Mouse (Mus musculus): ENCODE measurements at regions not wholly inside any gene's neighbourhood (a gene's known extent, or its start where the extent isn't known, plus 50 kb on each side); places are given as distances from the start of the nearest gene placed in this dataset.

- no peaks in the 10 kb centered on the region for H3K4me1 ChIP-seq (replicated peaks)
- ATAC-seq, result no peak
- no peaks in the 10 kb centered on the region for H3K9me3 ChIP-seq
- no peaks in the 10 kb centered on the region for H3K36me3 ChIP-seq
- 91% methylated on average over 1 of the region's 1 CpGs for WGBS
- no peak overlapping the region for H3K9ac ChIP-seq (replicated peaks)
- no peak overlapping the region for H3K27ac ChIP-seq
- H3K4me3 ChIP-seq (replicated peaks), result no peak overlapping the region
- no peaks in the 10 kb centered on the region for H3K27me3 ChIP-seq
- H3K4me2 ChIP-seq (replicated peaks), result no peak overlapping the region
These were observed 649.4 kb upstream of the Chordc1 start for GRCm38 (mm10) chr9:17642513-17642912.

DNA sequence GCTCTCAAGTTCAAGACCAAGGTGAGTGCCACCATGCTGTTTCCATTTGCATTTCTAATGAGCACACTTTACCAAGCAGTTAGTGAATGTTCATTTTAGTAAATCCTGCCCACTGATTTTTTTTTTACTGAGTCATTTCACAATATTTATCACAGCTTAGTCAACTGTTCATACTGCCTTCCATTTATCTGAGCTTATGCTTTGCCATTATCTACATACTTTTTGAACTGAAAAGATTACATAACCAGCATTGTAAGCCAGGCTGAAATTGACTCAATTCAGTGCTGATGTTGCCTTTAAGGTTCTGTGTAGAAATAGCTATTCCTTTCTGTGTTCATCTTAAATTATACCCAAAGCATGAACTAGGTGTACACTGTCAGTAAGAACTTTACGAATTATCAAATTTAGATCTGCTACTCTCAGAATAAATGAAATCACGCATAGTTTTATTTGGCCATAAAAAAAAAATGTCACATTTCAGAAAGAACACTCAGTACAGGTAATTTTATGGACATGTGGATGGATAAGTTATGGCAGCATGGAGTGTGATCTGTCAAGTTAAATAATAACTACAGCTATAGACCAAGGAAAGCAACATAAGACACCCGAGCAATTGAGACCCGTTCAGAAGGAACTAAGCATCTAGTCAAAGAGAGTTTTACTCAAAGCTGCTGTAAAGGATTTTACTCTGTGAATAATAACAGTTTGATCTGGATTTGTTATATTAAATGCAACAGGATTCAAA lies 645.9 kb upstream of the Chordc1 start:
- 90% methylated on average over 4 of the region's 4 CpGs for WGBS

GRCm38 (mm10) chr9:17653818-17654217 lies 638.1 kb upstream of the Chordc1 start:
- no peaks in the 10 kb centered on the region for H3K4me1 ChIP-seq (replicated peaks)
- no peak overlapping the region for H3K4me2 ChIP-seq (replicated peaks)
- H3K9ac ChIP-seq (replicated peaks), result no peak overlapping the region
- H3K4me3 ChIP-seq (replicated peaks), result no peak overlapping the region
- no peaks in the 10 kb centered on the region for H3K36me3 ChIP-seq
- H3K27me3 ChIP-seq, result no peaks in the 10 kb centered on the region
- no peak overlapping the region for H3K27ac ChIP-seq
- no peaks in the 10 kb centered on the region for H3K9me3 ChIP-seq
- ATAC-seq, result no peak

More for the DNA sequence above, 645.9 kb upstream of the Chordc1 start:
- no peak overlapping the region for H3K4me2 ChIP-seq (replicated peaks)
- ATAC-seq, result no peak
- no peak overlapping the region for H3K9ac ChIP-seq (replicated peaks)
- H3K4me3 ChIP-seq (replicated peaks), result no peak overlapping the region
- H3K36me3 ChIP-seq, result no peaks in the 10 kb centered on the region
- H3K9me3 ChIP-seq, result no peaks in the 10 kb centered on the region
- H3K27ac ChIP-seq, result no peak overlapping the region
- H3K4me1 ChIP-seq (replicated peaks), result no peaks in the 10 kb centered on the region
- no peaks in the 10 kb centered on the region for H3K27me3 ChIP-seq

GRCm38 (mm10) chr9:17664113-17664512 lies 627.8 kb upstream of the Chordc1 start:
- H3K27me3 ChIP-seq, result no peaks in the 10 kb centered on the region
- H3K4me1 ChIP-seq (replicated peaks), result no peaks in the 10 kb centered on the region
- no peak overlapping the region for H3K4me2 ChIP-seq (replicated peaks)
- H3K36me3 ChIP-seq, result no peaks in the 10 kb centered on the region
- H3K9ac ChIP-seq (replicated peaks), result no peak overlapping the region
- H3K4me3 ChIP-seq (replicated peaks), result no peak overlapping the region
- H3K27ac ChIP-seq, result no peak overlapping the region
- no peaks in the 10 kb centered on the region for H3K9me3 ChIP-seq
- ATAC-seq, result peak; percentile 45; the same call in 1 of the 2 replicates
- 40% methylated on average over 1 of the region's 1 CpGs for WGBS

- no peaks in the 10 kb centered on the region for H3K9me3 ChIP-seq
- H3K4me3 ChIP-seq (replicated peaks), result no peak overlapping the region
- no peaks in the 10 kb centered on the region for H3K4me1 ChIP-seq (replicated peaks)
- H3K27ac ChIP-seq, result no peak overlapping the region
- no peaks in the 10 kb centered on the region for H3K27me3 ChIP-seq
- H3K9ac ChIP-seq (replicated peaks), result no peak overlapping the region
- no peak for ATAC-seq
- no peaks in the 10 kb centered on the region for H3K36me3 ChIP-seq
- no peak overlapping the region for H3K4me2 ChIP-seq (replicated peaks)
- 68% methylated on average over 1 of the region's 1 CpGs for WGBS
These were observed 623.7 kb upstream of the Chordc1 start for GRCm38 (mm10) chr9:17668260-17668659.

- Histone ChIP-seq H3K27me3 (no peaks in the 10 kb centered on the region), H3K4me3 (replicated peaks) (no peak overlapping the region), H3K9ac (replicated peaks) (no peak overlapping the region), H3K4me2 (replicated peaks) (no peak overlapping the region), H3K4me1 (replicated peaks) (no peaks in the 10 kb centered on the region), H3K9me3 (no peaks in the 10 kb centered on the region), H3K36me3 (no peaks in the 10 kb centered on the region), H3K27ac (no peak overlapping the region)
- WGBS, result 88% methylated on average over 1 of the region's 1 CpGs
- ATAC-seq, result no peak
These were observed 616.4 kb upstream of the Chordc1 start for GRCm38 (mm10) chr9:17675519-17675918.
